Mouse (Mus musculus) CD4-positive, CD25-positive, alpha-beta regulatory T cell, adult 2 months (primary cell): ENCODE data around the gene Olfr356.

Experiments
- DNase-seq: peaks from one replicate; pipeline ENCODE4 v3.0.0-alpha.2; 2012; ENCODE audit warnings: low read depth, low spot score

Olfr356 gene

DNA sequence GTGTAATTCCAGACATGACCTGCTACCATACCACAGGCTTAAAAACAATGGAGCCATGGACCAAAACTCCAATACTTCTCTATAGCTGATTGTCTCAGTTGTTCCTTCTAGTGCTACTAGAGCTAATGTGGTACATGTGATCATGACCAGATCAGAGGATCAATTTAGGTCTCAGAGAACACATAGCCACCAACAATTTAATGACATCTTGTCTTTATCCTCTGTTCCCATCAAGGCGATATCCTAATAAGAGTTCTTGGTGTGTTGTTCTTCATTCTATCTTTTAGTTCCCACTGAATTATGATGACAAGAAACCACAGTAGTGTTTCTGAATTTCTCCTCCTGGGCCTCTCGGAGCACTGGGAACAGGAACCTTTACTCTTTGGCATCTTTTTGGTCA, at the start of gene Olfr356:
Gene Olfr356, plus strand, starts transcription at position 301 of the 400 bp plus-strand sequence.
- no peak for DNase-seq

DNA sequence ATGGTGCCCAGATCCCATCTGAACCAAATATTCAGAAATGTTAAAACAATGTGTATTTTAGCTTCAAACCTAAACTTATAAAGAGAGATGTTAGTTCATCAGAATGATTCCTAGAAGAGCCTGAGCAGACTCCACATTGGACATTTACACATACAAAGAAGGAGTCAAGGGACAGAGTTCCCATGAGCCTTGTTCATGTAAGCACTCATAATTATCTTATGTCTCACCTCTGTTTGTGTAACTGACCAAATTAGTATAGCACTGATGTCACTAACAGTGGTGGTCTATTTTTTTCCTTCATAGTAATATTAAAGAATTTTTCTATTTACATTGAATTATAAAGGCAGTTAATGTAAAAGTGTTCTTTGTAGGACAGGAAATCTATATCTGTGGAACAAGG, 44.1 kb upstream of the Olfr356 start, which contains the start of gene Olfr353:
Gene Olfr353, minus strand, starts transcription at position 101 of the 400 bp plus-strand sequence.
- DNase-seq = no peak

DNA sequence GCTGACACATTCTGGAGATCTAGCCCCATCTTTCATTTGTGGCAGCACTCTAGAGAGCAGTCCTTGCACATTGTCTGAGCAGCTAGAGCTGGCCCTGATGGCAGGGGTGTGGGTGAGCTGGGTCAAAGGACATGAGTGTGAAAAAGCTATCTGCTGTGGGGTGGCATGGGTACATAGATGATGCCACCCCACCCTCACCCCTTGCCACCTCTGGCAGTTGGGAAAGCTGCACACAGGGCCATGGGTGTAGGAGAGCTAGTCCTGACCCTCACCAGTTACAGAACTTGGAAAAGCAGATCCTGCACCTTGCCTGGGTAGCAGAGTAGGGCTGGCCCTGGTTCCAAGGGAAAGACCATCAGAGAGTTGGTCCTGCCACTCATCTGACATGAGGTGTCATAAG, 39.8 kb upstream of the Olfr356 start:
- no peak for DNase-seq

GRCm38 (mm10) chr2:36905380-36905779, 31.5 kb upstream of the Olfr356 start, which contains the start of gene Olfr354:
Gene Olfr354 (plus strand): TSS chr2:36905680.
- DNase-seq = no peak

DNA sequence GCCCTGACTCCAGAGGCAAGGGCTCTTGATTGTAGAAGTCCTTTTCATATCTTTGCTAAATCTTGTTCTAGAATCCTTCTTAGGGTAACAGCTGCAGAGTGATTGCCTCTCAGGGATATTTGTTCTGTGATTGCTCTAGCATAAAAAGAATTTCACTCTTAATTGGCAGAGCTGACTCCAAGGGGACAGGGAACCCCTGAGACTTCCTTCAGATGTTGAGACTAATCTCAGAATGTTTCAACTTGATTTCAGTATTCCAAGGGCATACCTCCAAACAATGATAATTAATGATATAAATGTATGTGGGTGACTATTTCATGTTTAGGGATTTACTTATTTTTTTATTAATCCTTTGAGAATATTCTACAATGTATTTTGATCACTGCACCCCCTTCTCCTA, 8.1 kb upstream of the Olfr356 start, which contains the start of gene Olfr355:
Gene Olfr355, minus strand, starts transcription at position 101 of the 400 bp plus-strand sequence.
- no peak for DNase-seq
